In genomic region chr2:101649114-101649671, GRCm38 (mm10) we compare ENCODE assay signal across 9 mouse cellular contexts. TPM values are rescaled to one million over a fixed set of nuclear protein-coding genes. Genes with fewer than 3 reads are reported as not detected.
DNase-seq lines count a peak whose midpoint lies in the region; ATAC-seq lines count a peak whose summit lies in the region.
"Had no signal": no experiment of that assay in that cellular context is flagged by ENCODE, and none has a peak within 500 bp of the region (broad histone marks: within the 10 kb centered on the region; RNA-seq: fewer than 3 reads in every experiment).

Gene Rag1, minus strand, starts transcription at chr2:101649501.
Gene B230118H07Rik, minus strand, starts transcription at chr2:101649532.

- H3K4me3 ChIP-seq in forebrain, embryonic 14.5 days (ENCODE audit: low read depth, low read length) = no peak within 1 kb of the TSS
- H3K4me3 ChIP-seq in forebrain, embryonic 11.5 days (ENCODE audit: low read depth, low read length) = no peak within 1 kb of the TSS
- no peak within 1 kb of the TSS for H3K4me3 ChIP-seq in midbrain, embryonic 11.5 days (ENCODE audit: low read depth, low read length)
- H3K4me3 ChIP-seq in midbrain, embryonic 15.5 days = no peak within 1 kb of the TSS
- H3K4me3 ChIP-seq in limb, embryonic 10.5 days = peak within 1 kb of the TSS; percentile 8; the same call in 1 of the 2 replicates

- H3K27ac ChIP-seq in forebrain, embryonic 14.5 days (ENCODE audit: low read depth, low read length) = no peak within 1 kb of the TSS
- H3K27ac ChIP-seq in forebrain, embryonic 11.5 days (ENCODE audit: low read depth, low read length) = no peak within 1 kb of the TSS
- no peak within 1 kb of the TSS for H3K27ac ChIP-seq in midbrain, embryonic 11.5 days (ENCODE audit: low read depth, low read length)
- H3K27ac ChIP-seq in midbrain, embryonic 15.5 days = no peak within 1 kb of the TSS
- peak within 1 kb of the TSS; percentile 72 for H3K27ac ChIP-seq in limb, embryonic 10.5 days

- WGBS in forebrain, embryonic 14.5 days = 44% methylated on average over 8 of the region's 8 CpGs
- WGBS in forebrain, embryonic 11.5 days = 53% methylated on average over 8 of the region's 8 CpGs
- WGBS in midbrain, embryonic 11.5 days = 51% methylated on average over 8 of the region's 8 CpGs
- 40% methylated on average over 8 of the region's 8 CpGs for WGBS in midbrain, embryonic 15.5 days
- WGBS in limb, embryonic 10.5 days = 47% methylated on average over 8 of the region's 8 CpGs

- H3K9me3 ChIP-seq in forebrain, embryonic 14.5 days (replicated peaks; ENCODE audit: control insufficient read depth, low read length) = no peaks in the 10 kb centered on the region
- no peaks in the 10 kb centered on the region for H3K9me3 ChIP-seq in forebrain, embryonic 11.5 days (ENCODE audit: control insufficient read depth, low read length)
- no peaks in the 10 kb centered on the region for H3K9me3 ChIP-seq in midbrain, embryonic 11.5 days (ENCODE audit: control insufficient read depth, low read length)
- no peaks in the 10 kb centered on the region for H3K9me3 ChIP-seq in midbrain, embryonic 15.5 days
- no peaks in the 10 kb centered on the region for H3K9me3 ChIP-seq in limb, embryonic 10.5 days (replicated peaks)

- H3K4me1 ChIP-seq in forebrain, embryonic 14.5 days (ENCODE audit: control insufficient read depth, insufficient read depth, low read length) = peaks cover 6% of the 10 kb centered on the region; the same call in 1 of the 2 replicates
- H3K4me1 ChIP-seq in forebrain, embryonic 11.5 days (replicated peaks; ENCODE audit: control insufficient read depth, insufficient read depth, low read length) = no peaks in the 10 kb centered on the region; the same call in 1 of the 2 replicates
- H3K4me1 ChIP-seq in midbrain, embryonic 11.5 days (ENCODE audit: control insufficient read depth, insufficient read depth, low read length) = no peaks in the 10 kb centered on the region
- peaks cover 7% of the 10 kb centered on the region; the same call in 1 of the 2 replicates for H3K4me1 ChIP-seq in midbrain, embryonic 15.5 days
- peaks cover 29% of the 10 kb centered on the region for H3K4me1 ChIP-seq in limb, embryonic 10.5 days

- H3K9ac ChIP-seq in forebrain, embryonic 14.5 days (ENCODE audit: low read length) = no peak within 1 kb of the TSS
- no peak within 1 kb of the TSS for H3K9ac ChIP-seq in forebrain, embryonic 11.5 days (ENCODE audit: low read length)
- H3K9ac ChIP-seq in midbrain, embryonic 11.5 days (ENCODE audit: low read length) = no peak within 1 kb of the TSS
- no peak within 1 kb of the TSS for H3K9ac ChIP-seq in midbrain, embryonic 15.5 days

- no peak for ATAC-seq in forebrain, embryonic 14.5 days
- no peak for ATAC-seq in forebrain, embryonic 11.5 days (replicated peaks; ENCODE audit: low FRiP score)
- no peak for ATAC-seq in midbrain, embryonic 11.5 days (ENCODE audit: low FRiP score)
- ATAC-seq in midbrain, embryonic 15.5 days (replicated peaks) = no peak

- 0 out of 2 replicates have a peak, but pooled peaks cover 3% of the 10 kb centered on the region for H3K27me3 ChIP-seq in forebrain, embryonic 14.5 days (replicated peaks; ENCODE audit: control insufficient read depth, insufficient read depth, low read length)
- H3K27me3 ChIP-seq in forebrain, embryonic 11.5 days (ENCODE audit: control insufficient read depth, insufficient read depth, low read length) = no peaks in the 10 kb centered on the region
- no peaks in the 10 kb centered on the region for H3K27me3 ChIP-seq in midbrain, embryonic 11.5 days (ENCODE audit: control insufficient read depth, insufficient read depth, low read length)
- H3K27me3 ChIP-seq in midbrain, embryonic 15.5 days (replicated peaks) = no peaks in the 10 kb centered on the region
- no peaks in the 10 kb centered on the region for H3K27me3 ChIP-seq in limb, embryonic 10.5 days (ENCODE audit: low read depth, poor library complexity, severe bottlenecking)

- H3K4me2 ChIP-seq in forebrain, embryonic 14.5 days (ENCODE audit: low read length) = no peak within 1 kb of the TSS
- no peak within 1 kb of the TSS for H3K4me2 ChIP-seq in forebrain, embryonic 11.5 days (ENCODE audit: low read depth, low read length, severe bottlenecking)
- H3K4me2 ChIP-seq in midbrain, embryonic 11.5 days = no peak within 1 kb of the TSS
- H3K4me2 ChIP-seq in midbrain, embryonic 15.5 days = no peak within 1 kb of the TSS

- DNase-seq in forebrain, embryonic 14.5 days (ENCODE audit: low spot score) = peak; percentile 17
- no peak for DNase-seq in forebrain, embryonic 11.5 days (ENCODE audit: low spot score)
- peak; percentile 88 for DNase-seq in midbrain, embryonic 11.5 days (ENCODE audit: low spot score, missing footprints)
- DNase-seq in limb, embryonic 10.5 days (ENCODE audit: low spot score) = peak; percentile 42
- DNase-seq in thymus, postnatal 25 days = peak; percentile 84
- no peak for DNase-seq in lung, postnatal 25 days (ENCODE audit: low spot score)
- DNase-seq in kidney, adult 8-10 months = no peak
- DNase-seq: B cell, adult 2 months had no signal

- no peaks in the 10 kb centered on the region for H3K36me3 ChIP-seq in forebrain, embryonic 14.5 days (ENCODE audit: control insufficient read depth, insufficient read depth, low read length)
- H3K36me3 ChIP-seq in forebrain, embryonic 11.5 days (ENCODE audit: control insufficient read depth, insufficient read depth, low read length) = no peaks in the 10 kb centered on the region
- H3K36me3 ChIP-seq in midbrain, embryonic 11.5 days (ENCODE audit: control insufficient read depth, insufficient read depth, low read length) = no peaks in the 10 kb centered on the region
- H3K36me3 ChIP-seq in midbrain, embryonic 15.5 days (replicated peaks) = no peaks in the 10 kb centered on the region
- H3K36me3 ChIP-seq in limb, embryonic 10.5 days = no peaks in the 10 kb centered on the region

RNA-seq across cellular contexts. Expression of gene Rag1, which starts in this region (rescaled TPM):
- 0.07 and 0.13 TPM in 2 replicates for polyA plus RNA-seq in forebrain, embryonic 14.5 days (2014; fragmentation: Nextera tagmentation; extraction: Ambion mirVana)
- polyA plus RNA-seq in forebrain, embryonic 11.5 days (2014; fragmentation: Nextera tagmentation; extraction: Ambion mirVana) = 0.08 and 0.27 TPM in 2 replicates
- 0.12 TPM in 2 replicates for polyA plus RNA-seq in midbrain, embryonic 11.5 days (2014; fragmentation: Nextera tagmentation; extraction: Ambion mirVana)
- polyA plus RNA-seq in midbrain, embryonic 15.5 days (2015; fragmentation: Nextera tagmentation; extraction: Ambion mirVana) = 0.10 and 0.15 TPM in 2 replicates
- polyA plus RNA-seq in limb, embryonic 10.5 days (2016; fragmentation: Nextera tagmentation; extraction: Ambion mirVana) = 0.08 and 0.58 TPM in 2 replicates

RNA-seq across cellular contexts. Expression of gene B230118H07Rik, which starts in this region (rescaled TPM):
- 50.2 and 58.8 TPM in 2 replicates for polyA plus RNA-seq in forebrain, embryonic 14.5 days (2014; fragmentation: Nextera tagmentation; extraction: Ambion mirVana)
- 60.7 and 60.8 TPM in 2 replicates for polyA plus RNA-seq in forebrain, embryonic 11.5 days (2014; fragmentation: Nextera tagmentation; extraction: Ambion mirVana)
- polyA plus RNA-seq in midbrain, embryonic 11.5 days (2014; fragmentation: Nextera tagmentation; extraction: Ambion mirVana) = 64.4 and 67.8 TPM in 2 replicates
- 42.6 and 46.4 TPM in 2 replicates for polyA plus RNA-seq in midbrain, embryonic 15.5 days (2015; fragmentation: Nextera tagmentation; extraction: Ambion mirVana)
- polyA plus RNA-seq in limb, embryonic 10.5 days (2016; fragmentation: Nextera tagmentation; extraction: Ambion mirVana) = 46.8 and 54.4 TPM in 2 replicates

Comparison
In these comparisons a context has a peak if more than half of its experiments do, and no peak if none do; other contexts are left out.
1. DNase-seq: peak in forebrain, embryonic 14.5 days (single experiment), midbrain, embryonic 11.5 days (single experiment), limb, embryonic 10.5 days (single experiment) and thymus, postnatal 25 days (single experiment); none in forebrain, embryonic 11.5 days (single experiment), lung, postnatal 25 days (single experiment) and kidney, adult 8-10 months (0 of 2).